ENCODE assay signal across 25 mouse cellular contexts in genomic region chr10:30257889-30258288, GRCm38 (mm10). TPM values are rescaled to one million over a fixed set of nuclear protein-coding genes. Genes with fewer than 3 reads are reported as not detected.
DNase-seq lines count a peak whose midpoint lies in the region; ATAC-seq and TF ChIP-seq lines count a peak whose summit lies in the region.
"Had no signal": no experiment of that assay in that cellular context is flagged by ENCODE, and none has a peak within 500 bp of the region (broad histone marks: within the 10 kb centered on the region; RNA-seq: fewer than 3 reads in every experiment).

No protein-coding gene starts in this region.

- no peak overlapping the region for H3K4me2 ChIP-seq in forebrain, embryonic 13.5 days
- no peak overlapping the region for H3K4me2 ChIP-seq in kidney, postnatal 0 days (ENCODE audit: low read length)
- no peak overlapping the region for H3K4me2 ChIP-seq in forebrain, postnatal 0 days (ENCODE audit: low read depth)
- H3K4me2 ChIP-seq: embryonic facial prominence, embryonic 13.5 days; heart, embryonic 11.5 days; hindbrain, embryonic 12.5 days; hindbrain, embryonic 15.5 days had no signal

- H3K27ac ChIP-seq in forebrain, embryonic 13.5 days, result no peak overlapping the region
- no peak overlapping the region for H3K27ac ChIP-seq in forebrain, embryonic 10.5 days
- H3K27ac ChIP-seq in kidney, postnatal 0 days, result no peak overlapping the region
- no peak overlapping the region for H3K27ac ChIP-seq in forebrain, postnatal 0 days (ENCODE audit: low read depth, low read length)
- H3K27ac ChIP-seq: embryonic facial prominence, embryonic 10.5 days; embryonic facial prominence, embryonic 13.5 days; gastrocnemius, adult 2 months; hindbrain, embryonic 12.5 days; hindbrain, embryonic 15.5 days had no signal

- no peak overlapping the region for H3K4me3 ChIP-seq in forebrain, embryonic 13.5 days
- H3K4me3 ChIP-seq in forebrain, embryonic 10.5 days, result no peak overlapping the region
- no peak overlapping the region for H3K4me3 ChIP-seq in kidney, postnatal 0 days (replicated peaks; ENCODE audit: low read depth, low read length)
- no peak overlapping the region for H3K4me3 ChIP-seq in forebrain, postnatal 0 days (ENCODE audit: low read depth, low read length)
- H3K4me3 ChIP-seq: embryonic facial prominence, embryonic 10.5 days; embryonic facial prominence, embryonic 13.5 days; erythroblast, embryonic 14.5 days; gastrocnemius, adult 2 months; hindbrain, embryonic 12.5 days; hindbrain, embryonic 15.5 days had no signal

- H3K4me1 ChIP-seq in forebrain, embryonic 13.5 days, result no peaks in the 10 kb centered on the region
- 0 out of 2 replicates have a peak, but pooled peaks cover 4% of the 10 kb centered on the region for H3K4me1 ChIP-seq in forebrain, embryonic 10.5 days
- H3K4me1 ChIP-seq in kidney, postnatal 0 days (replicated peaks; ENCODE audit: insufficient read depth, low read length), result no peaks in the 10 kb centered on the region
- H3K4me1 ChIP-seq in forebrain, postnatal 0 days (ENCODE audit: insufficient read depth), result no peaks in the 10 kb centered on the region
- H3K4me1 ChIP-seq: embryonic facial prominence, embryonic 10.5 days; embryonic facial prominence, embryonic 13.5 days; hindbrain, embryonic 12.5 days; hindbrain, embryonic 15.5 days had no signal

- H3K9me3 ChIP-seq in forebrain, embryonic 13.5 days (replicated peaks), result no peaks in the 10 kb centered on the region
- H3K9me3 ChIP-seq in forebrain, embryonic 10.5 days, result no peaks in the 10 kb centered on the region
- no peaks in the 10 kb centered on the region for H3K9me3 ChIP-seq in kidney, postnatal 0 days (replicated peaks; ENCODE audit: low read length)
- H3K9me3 ChIP-seq in forebrain, postnatal 0 days (ENCODE audit: low read length), result no peaks in the 10 kb centered on the region
- H3K9me3 ChIP-seq: embryonic facial prominence, embryonic 10.5 days; embryonic facial prominence, embryonic 13.5 days; hindbrain, embryonic 12.5 days; hindbrain, embryonic 15.5 days had no signal

- no peaks in the 10 kb centered on the region for H3K36me3 ChIP-seq in forebrain, embryonic 13.5 days (ENCODE audit: poor library complexity, severe bottlenecking)
- H3K36me3 ChIP-seq in forebrain, embryonic 10.5 days (replicated peaks), result no peaks in the 10 kb centered on the region
- H3K36me3 ChIP-seq in kidney, postnatal 0 days (ENCODE audit: insufficient read depth, low read length), result no peaks in the 10 kb centered on the region
- H3K36me3 ChIP-seq in forebrain, postnatal 0 days (ENCODE audit: insufficient read depth), result no peaks in the 10 kb centered on the region
- H3K36me3 ChIP-seq: embryonic facial prominence, embryonic 10.5 days; embryonic facial prominence, embryonic 13.5 days; hindbrain, embryonic 12.5 days; hindbrain, embryonic 15.5 days had no signal

- ATAC-seq in forebrain, embryonic 13.5 days, result peak; percentile 57; the same call in 1 of the 2 replicates
- no peak for ATAC-seq in kidney, postnatal 0 days (replicated peaks; ENCODE audit: low FRiP score, low read depth)
- peak; percentile 92 for ATAC-seq in forebrain, postnatal 0 days
- ATAC-seq: intestine, postnatal 0 days; Patski had no signal

- DNase-seq in forebrain, embryonic 10.5 days (ENCODE audit: extremely low spot score, low spot score), result no peak
- peak; percentile 33 for DNase-seq in kidney, postnatal 0 days (ENCODE audit: low spot score)
- no peak for DNase-seq in kidney, adult 11 months
- DNase-seq in forebrain, postnatal 0 days, result peak; percentile 44
- DNase-seq in MN1 (ENCODE audit: low spot score), result no peak
- DNase-seq: adrenal gland, adult 2 months; adrenal gland, postnatal 14 days; cerebellum, adult 11-12 months; cerebellum, adult 8-10 months; cerebellum, postnatal 10 days; cerebellum, postnatal 36 days; embryo, embryonic 11 days; gastrocnemius, adult 2 months; gastrocnemius, postnatal 14 days; heart, adult 11 months; kidney, adult 8-10 months had no signal

- no peaks in the 10 kb centered on the region for H3K27me3 ChIP-seq in forebrain, embryonic 13.5 days
- H3K27me3 ChIP-seq in forebrain, embryonic 10.5 days (ENCODE audit: poor library complexity, severe bottlenecking), result no peaks in the 10 kb centered on the region
- H3K27me3 ChIP-seq in kidney, postnatal 0 days (ENCODE audit: insufficient read depth, low read length), result no peaks in the 10 kb centered on the region
- no peaks in the 10 kb centered on the region for H3K27me3 ChIP-seq in forebrain, postnatal 0 days (ENCODE audit: insufficient read depth, low read length)
- H3K27me3 ChIP-seq: embryonic facial prominence, embryonic 13.5 days; hindbrain, embryonic 12.5 days; hindbrain, embryonic 15.5 days had no signal

- H3K9ac ChIP-seq in forebrain, embryonic 13.5 days, result no peak overlapping the region
- no peak overlapping the region for H3K9ac ChIP-seq in kidney, postnatal 0 days (ENCODE audit: low read depth, low read length)
- H3K9ac ChIP-seq in forebrain, postnatal 0 days, result no peak overlapping the region
- H3K9ac ChIP-seq: embryonic facial prominence, embryonic 13.5 days; hindbrain, embryonic 12.5 days; hindbrain, embryonic 15.5 days had no signal

- TF ChIP-seq CTCF in kidney, postnatal 0 days (IDR thresholded peaks at IDR 0.05; ENCODE audit: low read depth), result no peak
- no peak for TF ChIP-seq CTCF in forebrain, postnatal 0 days (IDR thresholded peaks at IDR 0.05; ENCODE audit: low read depth)

- 52% methylated on average over 4 of the region's 4 CpGs for WGBS in forebrain, embryonic 13.5 days
- WGBS in forebrain, embryonic 10.5 days, result 75% methylated on average over 4 of the region's 4 CpGs
- WGBS in kidney, postnatal 0 days, result 39% methylated on average over 4 of the region's 4 CpGs
- 32% methylated on average over 4 of the region's 4 CpGs for WGBS in forebrain, postnatal 0 days

RNA-seq across cellular contexts. Expression of gene Cenpw, which starts 57.5 kb away (rescaled TPM):
- 47.3 and 54.8 TPM in 2 replicates for polyA plus RNA-seq in forebrain, embryonic 13.5 days (2015; fragmentation: Nextera tagmentation; extraction: Ambion mirVana)
- polyA plus RNA-seq in forebrain, embryonic 10.5 days (2016; fragmentation: Nextera tagmentation; extraction: Ambion mirVana), result 110 and 115 TPM in 2 replicates
- 31.9 and 36.0 TPM in 2 replicates for polyA plus RNA-seq in kidney, postnatal 0 days (2015; fragmentation: Nextera tagmentation; extraction: Ambion mirVana)
- 10.6 and 14.1 TPM in 2 replicates for total RNA-seq in forebrain, postnatal 0 days (2014; rRNA removed)
- polyA plus RNA-seq in forebrain, postnatal 0 days (2015; fragmentation: Nextera tagmentation; extraction: Ambion mirVana), result 23.2 and 26.2 TPM in 2 replicates

Comparison
In these comparisons a context has a peak if more than half of its experiments do, and no peak if none do; other contexts are left out.
1. DNase-seq: peak in kidney, postnatal 0 days (single experiment) and forebrain, postnatal 0 days (single experiment); none in forebrain, embryonic 10.5 days (single experiment), kidney, adult 11 months (single experiment) and MN1 (single experiment).